Mouse (Mus musculus): ENCODE measurements around the gene Clasp2. TPM values are rescaled to one million over a fixed set of nuclear protein-coding genes. Genes with fewer than 3 reads are reported as not detected.

The Clasp2 gene
- polyA plus RNA-seq, 1 experiment: 50.5 TPM

DNA sequence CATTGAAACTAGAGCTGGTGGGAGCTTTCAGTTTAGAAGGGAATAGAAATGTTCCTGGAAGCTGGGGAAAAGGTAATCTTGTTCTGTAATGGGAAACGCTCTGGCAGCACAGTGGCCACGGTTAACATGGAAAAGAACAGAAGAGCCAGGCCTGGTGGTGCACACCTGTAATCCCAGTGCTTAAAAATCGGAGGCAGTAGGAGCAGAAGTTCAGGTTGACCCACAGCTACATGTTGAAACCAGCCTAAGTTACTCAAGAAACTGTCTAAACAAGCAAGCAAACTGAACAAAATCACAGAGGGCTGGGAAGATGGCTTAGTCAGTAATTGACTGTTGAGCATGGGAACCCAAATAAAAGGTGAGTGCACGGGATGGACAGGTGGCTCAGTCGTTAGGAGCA, 183.6 kb downstream of the Clasp2 start:
- peaks cover 13% of the 10 kb centered on the region for H3K4me1 ChIP-seq (ENCODE audit: control insufficient read depth, insufficient read depth, low read length)
- no peak overlapping the region for H3K4me3 ChIP-seq (ENCODE audit: insufficient read depth, low read length)
- TF ChIP-seq CTCF (IDR thresholded peaks at IDR 0.05; ENCODE audit: low read depth, low read length): no peak
- no peak for TF ChIP-seq POLR2A (IDR thresholded peaks at IDR 0.05; ENCODE audit: borderline replicate concordance, low read depth, low read length)
- H3K27ac ChIP-seq (ENCODE audit: insufficient read depth, low read depth, low read length): no peak overlapping the region

DNA sequence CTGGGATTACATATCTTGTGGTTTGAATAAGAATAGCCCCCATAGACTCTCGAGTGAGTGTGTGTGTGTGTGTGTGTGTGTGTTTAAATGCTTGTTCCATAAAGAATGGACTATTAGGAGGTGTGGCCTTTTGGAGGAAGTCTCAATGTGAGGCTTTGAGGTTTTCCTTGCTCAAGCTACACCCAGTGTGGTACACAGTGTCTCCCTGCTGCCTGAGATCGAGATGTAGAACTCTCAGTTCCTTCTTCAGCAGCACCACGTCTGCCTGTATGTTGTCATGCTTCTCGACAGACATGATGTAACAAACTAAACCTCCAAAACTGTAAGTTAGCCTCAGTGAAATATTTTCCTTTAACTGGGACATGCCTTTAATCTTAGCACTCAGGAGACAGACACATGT, 187.3 kb downstream of the Clasp2 start:
- Histone ChIP-seq H3K4me1 (ENCODE audit: control insufficient read depth, insufficient read depth, low read length) (peaks cover 20% of the 10 kb centered on the region), H3K4me3 (ENCODE audit: insufficient read depth, low read length) (no peak overlapping the region), H3K27ac (ENCODE audit: insufficient read depth, low read depth, low read length) (peak overlapping the region; percentile 64)
- TF ChIP-seq POLR2A (IDR thresholded peaks at IDR 0.05; ENCODE audit: borderline replicate concordance, low read depth, low read length): no peak
- TF ChIP-seq CTCF (IDR thresholded peaks at IDR 0.05; ENCODE audit: low read depth, low read length): no peak

DNA sequence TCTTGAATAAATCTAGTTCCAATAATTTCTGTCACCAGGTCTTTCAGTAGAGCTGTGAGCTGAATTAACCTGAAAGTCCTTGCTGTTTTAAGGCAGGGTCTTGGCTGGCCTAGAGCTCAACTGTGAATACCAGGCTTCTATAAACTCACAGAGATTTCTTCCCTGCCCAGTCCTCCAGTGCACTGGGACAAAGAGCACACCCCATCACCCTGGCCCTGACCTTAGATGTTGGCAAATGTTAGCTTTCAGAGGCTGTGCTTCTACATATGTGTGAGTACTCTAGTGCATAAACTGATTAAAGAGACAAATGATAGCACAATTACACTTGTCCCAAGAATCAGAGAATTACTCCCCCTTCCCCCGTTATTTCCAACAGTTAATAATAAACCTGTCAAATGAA, 188.4 kb downstream of the Clasp2 start:
- Histone ChIP-seq H3K27ac (ENCODE audit: insufficient read depth, low read depth, low read length) (peak overlapping the region; percentile 82), H3K4me1 (ENCODE audit: control insufficient read depth, insufficient read depth, low read length) (peaks cover 23% of the 10 kb centered on the region), H3K4me3 (ENCODE audit: insufficient read depth, low read length) (peak overlapping the region; percentile 62; the same call in 1 of the 2 replicates)
- TF ChIP-seq CTCF (IDR thresholded peaks at IDR 0.05; ENCODE audit: low read depth, low read length) (no peak), POLR2A (IDR thresholded peaks at IDR 0.05; ENCODE audit: borderline replicate concordance, low read depth, low read length) (no peak)

DNA sequence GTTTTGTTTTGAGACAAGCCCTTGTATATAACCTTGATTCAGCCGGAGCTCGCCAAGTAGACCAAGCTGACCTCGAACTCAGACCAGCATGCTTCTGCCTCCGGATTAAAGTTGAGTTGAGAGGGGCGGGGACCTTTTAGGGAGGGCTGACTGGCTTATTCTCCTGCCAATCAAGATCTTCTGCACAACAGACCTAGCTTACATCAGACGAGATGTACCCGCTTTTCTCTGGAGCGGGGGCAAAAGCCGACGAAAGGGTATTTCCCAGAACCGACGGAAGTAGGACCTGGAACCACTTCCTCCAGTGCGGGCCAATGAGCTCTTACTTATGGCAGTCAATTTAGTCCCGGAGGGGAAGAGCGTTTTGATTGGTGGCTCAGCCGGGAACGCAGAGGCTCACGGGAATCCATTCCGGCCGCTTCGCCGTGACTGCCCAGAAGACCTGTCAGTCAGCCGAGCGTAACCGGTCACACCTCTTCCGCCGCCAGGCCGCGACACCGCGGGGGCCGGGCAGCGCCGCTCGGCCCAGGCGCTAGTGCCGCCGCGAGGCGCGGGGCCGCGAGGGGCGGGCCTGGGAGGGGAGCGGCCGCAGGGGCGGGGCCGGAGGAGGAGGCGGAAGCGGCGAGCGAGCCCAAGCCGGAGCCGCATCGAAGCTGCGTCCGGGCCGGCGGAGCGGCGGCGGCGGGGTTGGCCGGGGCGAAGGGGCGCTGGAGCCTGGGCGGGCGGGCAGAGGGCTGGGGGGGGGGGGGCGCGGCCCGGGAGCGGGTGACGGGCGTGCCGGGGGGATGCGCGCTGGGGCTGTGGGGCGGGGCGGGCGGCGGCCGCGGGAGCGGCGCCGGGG, 189.5 kb downstream of the Clasp2 start, which contains the start of gene Ubp1:
Gene Ubp1 (plus strand): TSS at position 401 of the 841 bp plus-strand sequence.
- 0 out of 2 replicates have a peak, but pooled peaks have one; percentile 55 for TF ChIP-seq POLR2A (IDR thresholded peaks at IDR 0.05; ENCODE audit: borderline replicate concordance, low read depth, low read length)
- TF ChIP-seq CTCF (IDR thresholded peaks at IDR 0.05; ENCODE audit: low read depth, low read length): no peak
- Histone ChIP-seq H3K4me1 (ENCODE audit: control insufficient read depth, insufficient read depth, low read length) (peaks cover 27% of the 10 kb centered on the region), H3K27ac (ENCODE audit: insufficient read depth, low read depth, low read length) (peak within 1 kb of the TSS; percentile 82), H3K4me3 (ENCODE audit: insufficient read depth, low read length) (peak within 1 kb of the TSS; percentile 92)

DNA sequence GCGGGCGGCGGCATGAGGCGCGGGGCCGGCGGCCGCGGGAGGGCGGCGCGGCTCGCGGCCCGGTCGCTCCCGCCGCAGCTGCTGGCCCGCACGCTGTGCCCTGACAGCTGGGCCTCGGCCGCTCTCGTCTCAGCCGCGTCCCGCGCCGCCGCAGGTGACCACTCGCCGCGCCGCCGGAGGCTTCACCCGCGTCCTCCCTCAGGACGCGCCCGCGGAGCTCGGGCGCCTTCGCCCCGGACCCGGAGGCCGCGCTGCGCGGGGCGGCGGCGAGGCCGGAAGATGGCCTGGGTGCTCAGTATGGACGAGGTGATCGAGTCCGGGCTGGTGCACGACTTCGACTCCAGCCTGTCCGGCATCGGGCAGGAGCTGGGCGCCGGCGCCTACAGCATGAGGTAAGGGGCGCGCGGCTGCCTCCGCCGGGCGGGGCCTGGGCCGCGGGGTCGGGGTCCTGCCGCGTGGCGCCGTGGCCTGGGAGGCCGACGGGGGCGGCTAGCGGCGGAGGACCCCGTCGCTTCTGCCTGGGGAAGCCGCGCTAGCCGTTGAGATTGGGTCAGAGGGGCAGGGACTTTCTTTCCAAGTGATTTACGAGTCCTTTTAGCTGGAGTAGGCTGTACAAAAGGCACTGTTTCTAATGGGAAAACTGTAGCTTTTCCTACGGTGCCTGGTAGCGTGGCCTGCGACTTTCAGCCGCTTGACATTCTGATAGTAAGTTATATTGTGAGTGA, 190.3 kb downstream of the Clasp2 start:
- H3K27ac ChIP-seq (ENCODE audit: insufficient read depth, low read depth, low read length): peak overlapping the region; percentile 60
- no peak for TF ChIP-seq POLR2A (IDR thresholded peaks at IDR 0.05; ENCODE audit: borderline replicate concordance, low read depth, low read length)
- peak overlapping the region; percentile 92 for H3K4me3 ChIP-seq (ENCODE audit: insufficient read depth, low read length)
- peaks cover 28% of the 10 kb centered on the region for H3K4me1 ChIP-seq (ENCODE audit: control insufficient read depth, insufficient read depth, low read length)

DNA sequence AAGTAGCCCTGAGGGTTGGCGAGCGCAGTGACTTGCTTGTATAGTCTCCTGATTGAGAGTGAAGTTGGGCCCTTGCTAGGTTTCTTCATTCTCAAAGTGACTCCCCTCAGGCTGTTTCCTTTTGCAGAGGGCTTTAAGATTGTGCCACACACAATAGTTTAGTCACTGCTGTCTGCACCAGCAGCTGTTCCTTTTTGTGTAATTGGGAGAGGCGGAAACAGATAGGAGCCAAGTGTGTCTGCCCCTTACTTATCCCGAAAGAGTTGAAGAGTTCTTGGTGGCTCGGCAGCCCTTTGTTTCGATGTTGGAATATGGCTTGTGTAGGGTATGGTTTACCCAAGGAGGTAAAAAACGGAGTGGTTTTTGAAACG, 190.8 kb downstream of the Clasp2 start:
- peak overlapping the region; percentile 92 for H3K4me3 ChIP-seq (ENCODE audit: insufficient read depth, low read length)
- H3K4me1 ChIP-seq (ENCODE audit: control insufficient read depth, insufficient read depth, low read length): peaks cover 28% of the 10 kb centered on the region
- H3K27ac ChIP-seq (ENCODE audit: insufficient read depth, low read depth, low read length): peak overlapping the region; percentile 60
- TF ChIP-seq CTCF (IDR thresholded peaks at IDR 0.05; ENCODE audit: low read depth, low read length): no peak
- TF ChIP-seq POLR2A (IDR thresholded peaks at IDR 0.05; ENCODE audit: borderline replicate concordance, low read depth, low read length): no peak

DNA sequence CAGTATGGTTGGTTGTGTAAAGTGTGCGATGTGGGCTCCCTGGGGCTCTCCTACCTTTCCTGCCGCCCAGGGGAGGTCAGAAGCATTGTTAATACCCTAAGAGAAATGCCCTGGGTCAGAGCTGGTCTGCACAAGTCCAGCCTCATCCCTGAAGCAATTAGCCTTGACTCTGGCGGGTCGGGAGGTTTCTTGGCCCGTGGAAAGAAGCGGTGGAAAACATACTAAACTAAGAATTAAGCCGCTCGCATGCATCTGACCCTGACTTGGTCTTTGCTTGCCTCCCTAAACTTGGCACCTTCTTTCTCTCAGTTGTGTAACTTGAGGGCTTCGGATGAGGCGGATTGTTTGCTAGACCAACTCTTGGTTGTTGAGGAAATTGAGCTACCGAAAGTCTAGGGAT, 191.2 kb downstream of the Clasp2 start:
- Histone ChIP-seq H3K4me1 (ENCODE audit: control insufficient read depth, insufficient read depth, low read length) (peaks cover 28% of the 10 kb centered on the region), H3K27ac (ENCODE audit: insufficient read depth, low read depth, low read length) (peak overlapping the region; percentile 60), H3K4me3 (ENCODE audit: insufficient read depth, low read length) (peak overlapping the region; percentile 92)
- no peak for TF ChIP-seq CTCF (IDR thresholded peaks at IDR 0.05; ENCODE audit: low read depth, low read length)
- no peak for TF ChIP-seq POLR2A (IDR thresholded peaks at IDR 0.05; ENCODE audit: borderline replicate concordance, low read depth, low read length)

DNA sequence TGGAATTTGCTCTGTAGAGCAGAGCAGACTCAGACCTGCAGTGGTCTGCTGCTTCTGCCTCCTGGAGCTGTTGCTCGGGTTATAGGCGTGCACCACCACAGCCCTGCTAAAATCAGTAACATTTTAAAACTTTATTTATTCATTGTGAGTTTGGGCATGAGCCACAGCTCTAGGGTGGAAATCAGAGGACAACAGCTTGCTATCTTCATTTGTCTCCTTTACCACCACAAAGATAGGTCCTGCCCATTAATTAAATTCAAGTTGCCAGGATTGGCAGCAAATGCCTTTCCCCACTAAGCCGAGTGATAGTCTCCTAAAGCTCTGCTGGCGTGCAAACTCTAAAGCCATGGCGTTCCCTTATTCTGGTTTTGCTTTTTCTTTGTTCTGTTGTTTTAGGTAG, 194.4 kb downstream of the Clasp2 start:
- Histone ChIP-seq H3K4me1 (ENCODE audit: control insufficient read depth, insufficient read depth, low read length) (peaks cover 16% of the 10 kb centered on the region), H3K27ac (ENCODE audit: insufficient read depth, low read depth, low read length) (no peak overlapping the region), H3K4me3 (ENCODE audit: insufficient read depth, low read length) (no peak overlapping the region)
- TF ChIP-seq POLR2A (IDR thresholded peaks at IDR 0.05; ENCODE audit: borderline replicate concordance, low read depth, low read length) (no peak), CTCF (IDR thresholded peaks at IDR 0.05; ENCODE audit: low read depth, low read length) (no peak)

DNA sequence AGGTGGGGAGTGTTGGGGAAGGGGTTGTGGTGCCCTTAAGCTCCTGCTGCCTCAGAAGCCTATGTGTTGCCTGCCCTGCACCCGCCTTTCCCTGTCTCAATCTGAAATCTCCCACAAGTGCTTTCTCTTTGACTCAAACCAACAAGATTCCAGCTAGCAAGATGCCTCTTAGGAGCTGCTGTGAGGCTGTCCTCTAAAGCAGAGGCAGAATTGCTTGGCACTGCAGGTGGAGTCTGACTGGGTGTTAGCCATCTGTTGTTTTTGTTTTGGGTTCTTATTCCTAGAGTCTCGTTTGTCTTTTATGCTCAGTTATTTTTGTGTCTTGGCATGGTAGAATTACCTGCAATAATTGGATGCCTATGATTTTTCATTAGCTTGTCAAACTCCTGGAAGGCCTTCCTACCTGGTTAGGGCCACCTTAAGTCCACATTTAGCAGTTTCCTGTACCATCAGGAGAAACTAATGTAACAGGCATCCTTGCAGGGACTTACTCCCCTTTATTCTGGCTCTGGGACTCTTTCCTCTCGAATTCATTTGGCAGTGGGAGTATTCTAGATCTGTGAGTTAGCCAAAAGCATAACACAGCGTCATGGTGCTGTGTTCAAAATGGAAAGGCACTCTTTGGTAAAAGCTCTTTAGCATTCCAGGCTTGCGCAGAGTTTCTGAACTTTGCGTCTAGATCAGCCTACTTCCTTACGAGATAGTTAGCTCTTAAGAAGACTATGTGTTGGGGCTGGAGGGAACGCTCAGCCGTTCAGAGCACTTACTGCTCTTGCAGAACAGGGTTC, 198.0 kb downstream of the Clasp2 start:
- H3K4me3 ChIP-seq (ENCODE audit: insufficient read depth, low read length): no peak overlapping the region
- H3K4me1 ChIP-seq (ENCODE audit: control insufficient read depth, insufficient read depth, low read length): peaks cover 20% of the 10 kb centered on the region
- no peak for TF ChIP-seq CTCF (IDR thresholded peaks at IDR 0.05; ENCODE audit: low read depth, low read length)
- no peak overlapping the region for H3K27ac ChIP-seq (ENCODE audit: insufficient read depth, low read depth, low read length)

All from bone marrow macrophage, adult 2 months (primary cell).